Mouse (Mus musculus): ENCODE results near the gene 5730522E02Rik. TPM values are rescaled to one million over a fixed set of nuclear protein-coding genes. Genes with fewer than 3 reads are reported as not detected.

Gene 5730522E02Rik
- total RNA-seq, 2 experiments from 2014 or later: 13.9 to 14.0 TPM

DNA sequence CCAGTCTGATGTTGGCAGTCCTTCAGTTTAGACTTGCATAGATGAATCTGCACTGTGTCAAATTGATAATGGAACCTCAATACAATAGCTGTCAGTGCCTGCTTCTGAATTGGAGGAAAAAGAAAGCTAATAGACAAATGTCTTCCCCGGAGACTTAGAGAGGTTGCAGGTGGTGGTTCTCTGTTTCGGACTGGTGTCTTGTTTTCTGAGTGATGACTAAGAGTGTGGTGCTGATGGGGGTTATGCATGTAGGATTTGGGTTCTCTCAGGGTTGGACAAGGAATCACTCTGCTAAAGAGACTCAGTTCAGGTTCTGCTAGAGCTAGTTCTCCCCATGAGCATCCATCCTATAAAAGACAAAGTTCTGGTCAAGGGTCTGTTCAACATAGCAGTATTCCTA, 397.1 kb downstream of the 5730522E02Rik start:
- DNase-seq (ENCODE audit: low spot score in 2 of 2): no peak
- Histone ChIP-seq H3K27ac (no peak overlapping the region), H3K4me3 (no peak overlapping the region)
- no peak for TF ChIP-seq CTCF (conservative IDR thresholded peaks at IDR 0.05)

- TF ChIP-seq CTCF (conservative IDR thresholded peaks at IDR 0.05): no peak
- Histone ChIP-seq H3K4me3 (no peak overlapping the region), H3K27ac (no peak overlapping the region)
- DNase-seq (ENCODE audit: low spot score in 2 of 2): no peak
Observed at GRCm38 (mm10) chr11:25787691-25788090, 422.9 kb downstream of the 5730522E02Rik start.

GRCm38 (mm10) chr11:25772231-25772630, 438.3 kb downstream of the 5730522E02Rik start:
- TF ChIP-seq CTCF (conservative IDR thresholded peaks at IDR 0.05): no peak
- H3K27ac ChIP-seq: 0 out of 2 replicates have a peak overlapping the region, but pooled peaks have one; percentile 10
- H3K4me3 ChIP-seq: no peak overlapping the region
- no peak for DNase-seq (ENCODE audit: low spot score in 2 of 2)

- Histone ChIP-seq H3K27ac (peak overlapping the region; percentile 56; the same call in 1 of the 2 replicates), H3K4me3 (no peak overlapping the region)
- no peak for DNase-seq (ENCODE audit: low spot score in 2 of 2)
- no peak for TF ChIP-seq CTCF (conservative IDR thresholded peaks at IDR 0.05)
Observed at GRCm38 (mm10) chr11:25770991-25771568, 439.5 kb downstream of the 5730522E02Rik start.

DNA sequence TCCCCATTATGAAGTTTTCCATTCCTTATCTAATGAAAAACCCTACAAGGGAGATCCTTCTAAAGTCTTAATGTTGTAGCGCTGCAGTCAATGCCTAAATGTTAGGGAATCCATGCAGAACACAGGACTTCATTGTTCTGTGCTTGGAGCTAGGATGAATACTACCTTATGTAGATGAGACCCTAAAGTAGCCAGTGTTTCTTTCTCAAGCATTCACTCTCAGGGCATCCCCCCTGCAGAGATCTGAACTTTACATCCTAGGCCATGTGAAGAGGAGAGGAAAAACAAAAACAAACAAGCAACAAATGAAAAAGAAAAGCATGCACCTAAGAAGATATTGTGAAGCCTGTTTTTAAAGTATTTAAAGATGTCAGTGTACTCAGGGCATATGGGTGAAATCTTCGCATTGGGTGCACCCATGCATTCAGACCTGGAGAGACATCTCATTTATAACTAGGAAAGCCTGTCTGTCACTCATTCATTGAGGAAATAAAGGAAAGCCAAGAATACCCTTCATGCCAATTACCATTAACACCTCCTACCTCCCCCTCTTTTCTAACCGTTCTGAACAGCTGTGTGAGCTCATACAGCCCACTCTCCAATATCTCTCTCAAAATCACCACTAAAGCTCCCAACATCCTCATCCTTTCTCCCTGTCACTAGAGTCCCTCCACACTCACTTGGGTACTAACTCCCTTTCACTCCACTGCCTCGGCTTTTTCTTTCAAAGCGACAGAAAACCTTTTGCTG, 442.8 kb downstream of the 5730522E02Rik start:
- 0 out of 2 replicates have a peak overlapping the region, but pooled peaks have one; percentile 43 for H3K27ac ChIP-seq
- no peak for TF ChIP-seq CTCF (conservative IDR thresholded peaks at IDR 0.05)
- peak in 1 of 2 experiments; percentile 10 for DNase-seq (ENCODE audit: low spot score in 2 of 2)
- H3K4me3 ChIP-seq: no peak overlapping the region

GRCm38 (mm10) chr11:25753156-25753899, 457.2 kb downstream of the 5730522E02Rik start:
- Histone ChIP-seq H3K27ac (no peak overlapping the region), H3K4me3 (no peak overlapping the region)
- TF ChIP-seq CTCF (conservative IDR thresholded peaks at IDR 0.05): no peak
- peak in 1 of 2 experiments; percentile 29 for DNase-seq (ENCODE audit: low spot score in 2 of 2)

DNA sequence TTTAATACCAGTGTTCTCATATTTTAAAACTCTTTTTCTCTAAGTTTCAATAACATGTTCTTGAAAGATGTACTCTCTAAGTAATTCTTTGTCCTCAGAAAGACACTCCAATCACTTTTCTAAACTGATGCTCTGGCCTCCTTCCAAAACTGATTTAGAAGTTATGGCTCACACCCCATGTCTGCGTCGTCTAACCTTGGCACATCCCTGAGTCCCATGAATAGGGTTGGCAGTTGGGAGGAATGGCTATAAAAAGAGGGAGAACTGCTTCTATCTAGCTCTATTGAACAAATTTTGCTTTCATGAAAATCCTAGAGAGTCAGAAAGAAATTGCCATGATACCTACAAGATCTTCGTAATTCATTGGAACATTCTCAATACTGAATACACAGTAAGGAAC, 458.1 kb downstream of the 5730522E02Rik start:
- DNase-seq (ENCODE audit: low spot score in 2 of 2): no peak
- Histone ChIP-seq H3K4me3 (no peak overlapping the region), H3K27ac (no peak overlapping the region)
- no peak for TF ChIP-seq CTCF (conservative IDR thresholded peaks at IDR 0.05)

GRCm38 (mm10) chr11:25747098-25747862, 463.3 kb downstream of the 5730522E02Rik start:
- TF ChIP-seq CTCF (conservative IDR thresholded peaks at IDR 0.05): no peak
- no peak for DNase-seq (ENCODE audit: low spot score in 2 of 2)
- H3K27ac ChIP-seq: no peak overlapping the region
- H3K4me3 ChIP-seq: no peak overlapping the region

- Histone ChIP-seq H3K27ac (no peak overlapping the region), H3K4me3 (no peak overlapping the region)
- DNase-seq (ENCODE audit: low spot score in 2 of 2): no peak
- peak; percentile 61 for TF ChIP-seq CTCF (conservative IDR thresholded peaks at IDR 0.05)
Observed at GRCm38 (mm10) chr11:25743664-25744063, 466.9 kb downstream of the 5730522E02Rik start.

GRCm38 (mm10) chr11:25737255-25737654, 473.3 kb downstream of the 5730522E02Rik start:
- TF ChIP-seq CTCF (conservative IDR thresholded peaks at IDR 0.05): no peak
- H3K4me3 ChIP-seq: no peak overlapping the region
- DNase-seq (ENCODE audit: low spot score in 2 of 2): peak; percentile 15 to 60
- H3K27ac ChIP-seq: peak overlapping the region; percentile 51

DNA sequence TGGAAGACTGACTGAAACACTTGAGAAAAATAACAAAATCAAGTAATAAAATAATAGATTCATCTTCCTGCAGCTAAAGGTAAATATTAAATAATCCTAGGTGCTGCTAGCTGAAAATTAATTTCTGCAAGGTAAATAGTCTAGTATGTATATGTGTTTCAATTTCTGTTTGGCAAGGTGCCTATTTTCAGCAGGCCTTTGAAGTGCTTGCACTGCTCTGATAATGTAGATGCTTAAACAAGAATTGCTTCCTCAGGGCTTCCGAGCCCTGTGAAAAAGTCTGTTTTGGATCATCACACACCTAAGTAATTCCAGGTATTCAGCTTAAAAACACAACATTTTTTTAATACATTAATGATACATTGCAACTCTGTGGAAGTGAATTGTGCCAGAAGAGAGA, 481.1 kb downstream of the 5730522E02Rik start:
- no peak for DNase-seq (ENCODE audit: low spot score in 2 of 2)
- H3K4me3 ChIP-seq: no peak overlapping the region
- TF ChIP-seq CTCF (conservative IDR thresholded peaks at IDR 0.05): no peak
- H3K27ac ChIP-seq: no peak overlapping the region
